Mouse (Mus musculus) bone marrow macrophage, adult 2 months (primary cell): ENCODE data around the gene Mgst2.

Source experiments
- CTCF ChIP-seq: IDR thresholded peaks from 2 replicates; pipeline ENCODE4 v1.5.1; 2012; ENCODE audit warnings: low read depth, mild to moderate bottlenecking, low read length, moderate library complexity
- POLR2A ChIP-seq: IDR thresholded peaks from 2 replicates; pipeline ENCODE4 v1.6.1; 2012; ENCODE audit warnings: mild to moderate bottlenecking, low read depth, low read length, borderline replicate concordance

GRCm38 (mm10) chr3:51648037-51648664 lies 12.0 kb upstream of the Mgst2 start:
- TF ChIP-seq CTCF: peak; percentile 53
- no peak for TF ChIP-seq POLR2A
